Mouse (Mus musculus) T-helper 2 cell (primary cell): ENCODE data around the gene Mok.

Experiments
- in situ Hi-C: fragments of 300-600 bp; cut with MboI, MseI; formaldehyde crosslinking; loops from one replicate; pipeline ENCODE4 v1.15.1; 2025; ENCODE audit warnings: high pct_unique_total_duplicates

Mok gene

DNA sequence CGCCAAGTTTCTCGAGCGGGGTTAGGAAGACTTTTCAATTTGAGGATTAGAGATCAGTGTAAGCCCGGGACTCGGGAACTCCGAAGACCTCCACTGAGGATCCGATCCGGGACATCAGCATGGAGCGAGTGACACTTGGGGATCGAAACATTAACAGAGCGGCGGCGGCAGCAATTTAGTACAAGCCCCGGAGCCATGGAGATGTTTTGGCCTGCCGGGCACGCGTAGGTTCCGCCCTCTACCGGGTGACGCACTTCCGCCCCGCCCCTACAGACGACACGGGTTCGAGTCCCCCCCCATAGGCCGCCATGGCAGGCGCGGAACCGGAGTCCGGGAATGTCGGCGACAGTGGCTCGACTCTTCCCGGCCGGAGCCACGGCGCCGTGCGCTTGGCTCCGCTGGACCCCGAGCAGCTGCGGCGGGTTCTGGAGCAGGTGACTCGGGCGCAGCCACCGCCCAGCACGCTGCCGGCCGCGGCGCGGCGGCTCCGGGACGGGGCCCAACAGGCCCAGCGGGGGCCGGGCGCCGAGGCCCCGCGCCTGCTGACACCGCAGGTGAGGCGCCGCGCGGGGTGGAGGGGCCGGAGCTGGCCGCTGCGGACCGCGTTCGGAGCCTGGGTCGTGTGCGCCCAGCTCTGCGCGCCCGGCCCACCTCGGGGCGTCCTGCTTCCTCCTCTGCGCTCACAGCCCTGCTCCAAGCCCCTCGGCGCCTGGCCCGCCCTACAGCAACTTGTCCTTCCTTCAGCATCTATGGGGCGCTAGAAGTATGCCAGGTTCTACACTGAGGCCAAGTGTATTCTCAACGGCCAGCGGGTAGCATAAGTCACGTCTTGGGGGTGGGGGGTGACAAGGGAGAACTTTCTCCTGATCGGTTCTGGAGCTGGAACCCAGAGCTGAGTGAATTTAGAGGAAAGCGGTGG, 9.5 kb upstream of the Mok start, which contains the start of gene Zfp839:
Gene Zfp839, plus strand, starts transcription at position 244 of the 919 bp plus-strand sequence.
- in situ Hi-C loops = no loop called here

DNA sequence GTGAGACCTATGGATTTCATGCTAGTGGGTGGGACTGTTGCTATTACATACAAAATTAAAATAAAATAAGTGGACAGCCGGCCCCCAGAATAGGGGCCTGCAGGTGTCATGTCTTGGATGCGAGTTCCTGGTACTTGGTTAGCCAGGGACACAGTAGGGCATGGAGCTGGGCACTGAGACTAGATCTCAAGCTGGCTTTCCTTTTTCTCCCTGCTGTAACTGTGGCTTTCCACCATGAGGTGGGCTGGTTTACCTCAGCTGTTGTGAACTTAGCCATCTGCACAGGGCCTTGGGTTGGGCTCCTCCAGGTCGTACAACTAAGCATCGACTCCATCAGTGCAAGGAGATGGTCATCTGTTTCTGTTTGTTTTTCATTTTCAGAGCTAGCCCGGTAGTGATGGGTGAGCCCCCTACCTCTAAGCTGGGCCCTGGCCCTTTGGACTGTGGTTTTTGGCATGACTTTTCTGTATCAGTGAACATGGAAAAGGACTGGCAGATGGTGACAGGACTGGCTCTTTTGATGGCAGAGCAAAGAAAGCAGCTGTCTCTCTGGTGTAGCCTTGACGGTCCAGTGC, 5.5 kb upstream of the Mok start:
- in situ Hi-C loops = no loop called here

DNA sequence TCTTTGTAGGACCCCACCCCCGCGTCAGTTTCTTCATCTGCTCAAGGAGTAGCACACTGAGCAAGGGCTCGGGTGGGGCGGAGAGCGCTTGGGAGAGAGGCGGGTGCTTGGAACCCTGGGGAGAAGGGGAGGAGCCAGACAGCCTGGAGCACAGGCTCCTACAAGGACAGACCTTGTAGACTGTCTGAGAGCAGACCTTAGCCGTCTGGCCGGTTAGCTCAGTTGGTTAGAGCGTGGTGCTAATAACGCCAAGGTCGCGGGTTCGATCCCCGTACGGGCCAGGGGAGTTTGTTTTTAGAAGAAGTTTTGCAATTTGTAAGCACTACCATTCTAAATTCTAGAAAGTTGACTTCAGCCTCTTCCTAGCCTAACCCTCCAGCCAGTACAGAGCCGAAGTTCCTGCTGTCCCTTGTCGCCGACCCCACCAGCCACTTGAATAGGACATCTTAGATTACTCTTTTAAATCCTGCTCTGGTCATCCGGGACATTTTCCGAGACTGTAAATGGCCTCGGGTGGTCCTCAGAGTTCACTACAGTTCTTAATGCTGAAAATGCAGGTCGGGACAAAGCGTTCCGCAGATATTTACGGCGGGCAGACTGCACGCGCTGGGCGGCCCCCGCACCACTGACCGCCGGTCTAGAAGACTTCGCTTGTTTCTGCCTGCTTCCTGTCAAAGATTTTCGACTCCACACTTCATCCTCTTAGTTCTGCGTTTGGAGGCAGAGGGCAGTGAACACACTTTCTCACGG, 4.6 kb upstream of the Mok start:
- in situ Hi-C loops = no loop called here

DNA sequence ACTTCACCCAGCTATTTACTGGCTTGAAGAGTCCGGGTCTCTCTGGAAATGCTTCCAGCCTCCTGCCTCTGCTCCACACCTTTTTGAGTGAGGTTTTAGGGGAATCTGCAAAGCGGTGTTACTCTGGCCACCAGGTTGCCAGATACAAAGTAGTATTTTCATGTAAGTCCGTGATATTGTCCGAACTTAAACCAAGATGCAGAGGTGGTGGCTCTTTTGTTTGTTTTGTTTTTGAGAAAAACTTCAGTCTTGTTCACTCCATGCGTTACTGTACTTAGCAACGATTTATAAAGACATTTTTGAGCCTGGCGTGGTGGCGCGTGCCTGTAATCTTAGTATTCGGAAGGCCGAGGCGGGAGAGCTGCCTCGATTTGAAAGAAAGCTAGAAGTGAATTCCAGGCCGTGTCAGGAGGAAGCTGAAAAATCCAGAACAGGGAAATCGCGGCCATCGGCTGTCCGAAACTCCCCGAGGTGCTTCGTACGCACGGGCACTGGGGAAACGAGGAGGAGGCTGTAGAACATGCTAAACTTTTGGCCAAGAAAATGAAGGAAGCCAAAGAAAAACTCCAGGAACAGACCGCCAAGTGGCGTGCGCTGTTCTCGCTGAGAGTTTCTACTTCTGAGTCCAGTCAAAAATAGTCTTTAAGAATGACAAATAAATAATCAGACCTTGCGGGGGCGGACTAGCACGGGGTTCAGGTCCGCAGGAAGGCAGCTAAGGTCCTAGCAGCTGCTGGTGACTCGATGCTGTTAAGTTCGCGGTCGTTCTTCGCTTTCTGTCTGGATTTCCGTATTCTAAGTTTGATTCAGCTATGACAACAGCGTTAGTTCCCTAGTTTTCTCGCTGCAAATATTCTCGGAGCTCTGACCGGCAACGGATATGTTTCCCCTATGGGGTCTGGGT, 3.7 kb upstream of the Mok start:
- in situ Hi-C loops = loop anchor here (5.0 kb wide), 1 partner anchor 242 kb away; the partner anchor contains the start of gene Dync1h1

DNA sequence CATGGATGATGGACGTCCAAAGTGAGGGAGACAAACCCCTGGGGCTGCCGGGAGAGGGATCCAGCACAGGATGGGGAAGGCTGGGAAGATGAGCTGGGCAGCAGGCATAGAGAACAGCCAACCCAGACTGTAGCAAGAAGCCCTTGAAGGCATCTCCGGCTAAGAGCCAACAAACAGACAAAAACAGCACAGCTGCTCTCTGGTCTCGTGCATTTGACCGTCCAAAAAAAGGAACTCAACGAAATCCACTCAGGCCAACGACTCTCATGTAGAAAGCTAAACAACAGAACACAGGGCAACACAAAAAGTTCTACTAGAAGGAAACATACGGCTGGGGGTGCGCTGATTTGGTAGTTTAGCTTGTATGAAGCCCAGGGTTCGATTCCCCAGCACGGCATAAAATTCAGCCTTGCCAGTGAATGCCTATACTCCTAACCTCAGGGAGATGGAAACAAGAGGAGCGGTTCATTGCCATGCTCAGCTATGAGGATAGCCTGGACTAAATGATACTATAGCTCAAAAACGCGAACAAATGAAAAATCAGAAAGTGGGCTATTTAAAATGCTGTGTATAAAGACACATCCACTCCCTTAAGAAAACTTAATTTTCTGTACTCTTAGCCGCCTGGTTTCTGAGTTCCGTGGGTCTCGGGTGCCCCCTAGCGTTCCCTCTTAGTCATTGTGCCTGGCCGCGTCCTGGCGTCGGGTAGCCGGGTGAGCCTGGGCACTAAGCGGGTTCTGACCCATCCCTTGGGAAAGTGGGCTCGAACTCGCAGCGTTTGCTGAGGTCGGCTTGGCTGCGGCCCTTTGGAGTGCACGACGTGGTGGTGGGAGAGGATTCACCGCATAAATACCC, 2.7 kb upstream of the Mok start:
- in situ Hi-C loops = loop anchor here (5.0 kb wide), 1 partner anchor 241 kb away; the partner anchor contains the start of gene Dync1h1

DNA sequence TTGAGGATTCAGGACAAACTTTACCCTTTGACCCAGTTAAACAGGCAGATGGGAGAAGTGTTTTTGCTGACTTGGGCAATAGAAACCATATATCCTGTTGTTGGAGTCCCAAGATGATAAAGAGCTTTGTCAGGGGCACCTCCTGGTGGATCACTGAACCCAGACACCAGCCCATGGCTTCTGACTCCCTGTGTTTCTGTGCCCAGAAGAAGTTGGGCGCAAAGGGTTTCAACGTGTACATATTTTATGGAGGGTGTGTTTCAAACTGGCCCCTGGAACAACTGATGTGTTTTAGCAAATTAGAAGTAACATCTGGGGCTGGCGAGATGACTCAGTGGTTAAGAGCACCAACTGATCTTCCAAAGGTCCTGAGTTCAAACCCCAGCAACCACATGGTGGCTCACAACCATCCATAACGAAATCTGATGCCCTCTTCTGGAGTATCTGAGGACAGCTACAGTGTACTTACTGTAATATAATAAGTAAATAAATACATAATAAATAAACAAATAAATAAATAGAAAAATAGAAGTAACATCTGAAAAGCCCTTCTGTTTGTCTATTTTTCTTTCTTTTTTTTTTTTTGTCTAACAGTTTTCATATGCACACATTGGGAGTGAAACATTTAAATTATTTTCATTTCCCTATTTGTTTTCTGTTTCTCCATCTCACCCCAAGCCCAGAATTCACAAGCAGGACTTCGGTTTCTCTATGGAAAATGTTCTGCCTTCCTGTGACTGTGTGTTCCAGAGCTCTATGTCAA, 1.2 kb upstream of the Mok start:
- in situ Hi-C loops = loop anchor here (5.0 kb wide), 1 partner anchor 240 kb away; the partner anchor contains the start of gene Dync1h1

DNA sequence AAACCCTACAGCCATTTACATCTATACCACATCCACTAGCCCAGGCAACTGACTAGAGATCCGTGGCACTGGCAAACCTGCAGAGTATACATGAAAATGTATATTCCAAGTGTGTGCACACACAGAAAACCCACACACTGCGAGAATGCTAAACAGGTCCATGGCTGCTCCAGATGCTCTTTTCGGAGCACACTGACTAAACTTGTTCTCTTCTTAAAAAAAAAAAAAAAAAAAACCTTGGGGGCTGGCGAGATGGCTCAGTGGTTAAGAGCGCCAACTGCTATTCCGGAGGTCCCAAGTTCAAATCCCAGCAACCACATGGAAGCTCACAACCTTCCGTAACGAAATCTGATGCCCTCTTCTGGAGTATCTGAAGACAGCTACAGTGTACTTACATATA, 2.9 kb downstream of the Mok start:
- in situ Hi-C loops = loop anchor here (10.0 kb wide), 1 partner anchor 133 kb away; the partner anchor contains the start of gene Hsp90aa1

DNA sequence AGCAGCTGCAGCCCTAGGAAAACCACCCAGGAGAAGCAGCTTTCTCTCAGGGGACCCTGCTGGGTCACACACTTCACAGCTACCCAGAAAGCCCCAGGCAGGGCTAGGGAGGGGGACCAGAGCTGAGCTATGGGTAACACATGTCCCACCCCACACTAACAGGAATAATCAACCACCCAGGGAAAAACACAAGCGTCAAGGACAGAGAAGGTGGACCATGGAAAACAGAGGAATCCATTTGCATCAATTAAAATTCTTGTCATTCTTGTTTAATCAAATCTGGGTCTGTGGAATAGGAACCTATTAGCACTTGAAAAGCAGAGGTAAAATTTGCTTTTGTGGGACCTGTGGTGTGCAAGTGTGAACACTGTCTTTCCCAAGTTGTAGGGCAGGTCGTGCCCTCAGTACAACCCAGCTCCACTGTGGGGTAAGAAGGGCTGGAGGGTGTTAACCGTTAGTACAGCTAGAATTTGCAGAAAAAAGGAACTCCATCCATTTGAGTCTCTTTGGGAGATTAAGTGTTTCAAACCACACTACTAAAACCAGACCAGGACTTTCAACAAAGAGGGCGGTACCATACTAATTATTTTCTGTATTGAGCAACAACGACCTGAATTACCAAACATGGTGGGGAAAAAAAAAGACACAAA, 3.4 kb downstream of the Mok start:
- in situ Hi-C loops = loop anchor here (10.0 kb wide), 1 partner anchor 133 kb away; the partner anchor contains the start of gene Hsp90aa1

DNA sequence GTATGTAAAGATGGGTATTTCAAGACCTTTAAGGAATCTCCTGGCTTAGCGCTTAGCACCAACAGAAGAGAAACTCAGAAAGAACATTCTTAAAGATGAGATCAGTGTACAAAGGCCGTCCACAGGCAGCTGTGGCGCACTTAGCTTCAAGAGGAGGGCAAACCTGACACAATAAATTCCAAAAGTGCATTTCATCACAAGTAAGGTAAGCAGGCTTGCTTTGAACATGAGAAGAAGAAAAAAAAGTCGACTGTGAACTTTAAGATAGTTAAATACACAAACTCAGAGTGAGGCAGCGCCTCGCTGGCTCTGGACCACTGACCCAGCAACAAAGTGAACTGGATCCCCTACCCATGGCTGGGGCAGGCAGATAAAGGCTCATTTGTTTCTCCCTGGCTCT, 4.0 kb downstream of the Mok start:
- in situ Hi-C loops = loop anchor here (10.0 kb wide), 1 partner anchor 132 kb away; the partner anchor contains the start of gene Hsp90aa1

DNA sequence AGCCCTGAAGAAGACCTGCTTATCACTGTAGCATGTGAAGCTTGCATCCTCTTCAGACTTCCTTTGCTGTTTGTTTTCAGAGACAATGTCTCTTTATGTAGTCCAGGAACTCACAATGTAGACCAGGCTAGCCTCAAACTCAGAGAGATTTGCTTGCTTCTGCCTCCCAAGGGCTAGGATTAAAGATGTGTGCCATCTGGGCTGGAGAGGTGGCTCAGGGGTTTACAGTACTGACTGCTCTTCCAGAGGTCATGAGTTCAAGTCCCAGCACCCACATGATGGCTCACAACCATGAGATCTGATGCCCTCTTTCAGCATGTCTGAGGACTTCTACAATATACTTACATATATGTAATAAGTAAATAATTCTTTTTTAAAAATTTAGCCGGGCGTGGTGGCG, 5.6 kb downstream of the Mok start:
- in situ Hi-C loops = loop anchor here (10.0 kb wide), 1 partner anchor 130 kb away; the partner anchor contains the start of gene Hsp90aa1

DNA sequence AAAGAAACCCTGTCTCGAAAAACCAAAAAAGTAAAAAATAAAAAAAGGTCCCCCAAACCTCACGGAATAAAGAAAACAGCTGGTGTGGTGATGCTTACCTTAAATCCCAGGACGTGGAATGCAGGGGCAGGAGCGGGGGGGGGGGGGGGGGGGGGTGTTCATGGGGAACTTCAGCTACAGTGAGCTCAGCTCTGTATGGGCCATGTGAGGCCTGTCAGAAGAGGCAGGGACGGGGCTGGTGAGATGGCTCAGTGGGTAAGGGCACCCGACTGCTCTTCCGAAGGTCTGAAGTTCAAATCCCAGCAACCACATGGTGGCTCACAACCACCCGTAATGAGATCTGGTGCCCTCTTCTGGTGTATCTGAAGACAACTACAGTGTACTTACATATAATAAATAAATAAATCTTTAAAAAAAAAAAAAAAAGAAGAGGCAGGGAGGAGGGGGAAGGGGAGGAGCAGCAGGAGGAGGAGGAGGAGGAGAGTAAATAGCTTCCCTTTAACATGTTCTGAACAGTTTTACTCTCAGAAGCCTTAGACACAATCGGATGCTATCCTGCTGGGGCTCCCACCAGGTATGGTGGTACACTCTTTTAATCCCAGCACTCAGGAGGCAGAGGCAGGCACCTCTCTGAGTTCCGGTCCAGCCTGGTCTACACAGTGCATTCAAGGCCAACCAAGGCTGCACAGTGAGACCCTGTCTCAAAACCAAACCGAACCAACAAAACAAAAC, 10.3 kb downstream of the Mok start:
- in situ Hi-C loops = loop anchor here (10.0 kb wide), 1 partner anchor 126 kb away; the partner anchor contains the start of gene Hsp90aa1

DNA sequence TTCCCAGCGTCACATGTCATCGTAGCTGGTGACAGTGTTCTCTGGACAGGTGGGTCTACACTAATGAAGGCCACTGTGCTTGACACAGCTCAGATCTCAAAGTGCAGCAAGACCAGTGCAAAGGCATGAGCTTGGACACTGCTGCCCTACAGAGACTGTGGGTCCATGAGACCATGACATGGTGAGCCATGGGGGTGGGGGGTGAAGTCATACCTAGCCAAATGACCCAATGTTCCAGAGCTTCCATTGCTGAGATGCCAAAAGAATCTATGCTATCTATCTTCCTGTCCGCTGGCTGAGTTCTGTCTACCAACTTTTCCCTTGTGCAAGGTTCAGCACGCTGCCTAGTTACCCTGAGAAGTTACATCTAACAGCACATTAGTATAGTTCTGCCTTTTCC, 11.8 kb downstream of the Mok start:
- in situ Hi-C loops = loop anchor here (10.0 kb wide), 1 partner anchor 414 kb away; no protein-coding TSS in a partner anchor

DNA sequence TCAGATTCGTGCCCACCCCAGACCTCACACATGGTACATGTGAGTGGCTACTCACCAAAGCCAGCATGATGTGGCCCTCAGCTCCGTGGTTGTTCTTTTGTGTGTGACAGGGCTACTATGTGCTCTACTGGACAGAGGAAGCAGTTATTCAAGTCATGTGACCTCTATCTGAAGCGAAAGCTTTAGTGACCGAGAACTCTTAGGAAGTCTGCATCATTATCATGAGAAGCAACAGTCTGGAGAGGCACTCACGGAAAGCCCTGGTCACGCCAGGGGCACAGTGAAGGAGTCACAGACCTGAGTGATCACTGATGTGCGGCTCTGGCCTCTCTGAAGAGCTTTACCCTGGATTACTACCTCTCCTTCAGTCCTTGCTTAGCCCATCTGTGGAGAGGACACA, 18.4 kb downstream of the Mok start:
- in situ Hi-C loops = loop anchor here (10.0 kb wide), 1 partner anchor 408 kb away; no protein-coding TSS in a partner anchor

DNA sequence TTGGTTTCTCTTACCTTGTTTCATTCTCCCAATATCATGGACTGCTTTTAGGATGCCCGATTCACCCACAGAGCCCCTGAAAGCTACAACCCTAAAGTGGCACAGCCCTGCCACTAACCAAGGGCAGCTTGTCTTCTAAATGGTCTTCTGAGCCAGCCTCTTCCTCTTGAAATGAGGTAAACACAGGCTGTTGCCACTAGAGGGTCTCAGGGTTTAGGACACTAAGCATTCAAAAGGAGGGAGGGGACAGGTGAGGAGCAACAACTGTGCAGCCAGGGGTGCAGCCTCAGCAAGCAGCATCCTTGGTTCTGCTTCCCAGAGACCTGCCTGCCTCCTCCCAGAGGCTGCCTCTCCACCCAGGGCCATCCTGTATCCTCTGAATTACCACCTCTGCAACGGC, 19.0 kb downstream of the Mok start:
- in situ Hi-C loops = loop anchor here (10.0 kb wide), 1 partner anchor 407 kb away; no protein-coding TSS in a partner anchor

DNA sequence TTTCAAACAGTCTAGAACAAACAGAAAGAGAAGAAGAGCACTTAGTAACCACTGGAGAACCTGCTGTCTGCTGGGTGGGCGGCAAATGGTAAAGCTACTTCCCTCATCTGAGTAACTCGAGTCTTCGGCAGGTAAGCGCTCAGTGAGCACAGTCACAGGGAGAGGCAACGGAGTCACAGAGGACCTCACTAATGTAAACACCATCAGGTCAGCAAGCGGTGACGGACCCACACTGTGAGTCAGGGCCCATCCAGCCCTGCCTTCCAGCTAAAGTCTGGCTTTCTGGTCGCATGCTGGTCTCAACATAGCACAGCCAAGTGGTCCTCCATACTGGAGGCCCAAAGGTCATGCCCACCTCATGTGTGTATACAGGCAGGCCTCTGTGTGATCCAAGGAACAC, 21.4 kb downstream of the Mok start:
- in situ Hi-C loops = no loop called here

DNA sequence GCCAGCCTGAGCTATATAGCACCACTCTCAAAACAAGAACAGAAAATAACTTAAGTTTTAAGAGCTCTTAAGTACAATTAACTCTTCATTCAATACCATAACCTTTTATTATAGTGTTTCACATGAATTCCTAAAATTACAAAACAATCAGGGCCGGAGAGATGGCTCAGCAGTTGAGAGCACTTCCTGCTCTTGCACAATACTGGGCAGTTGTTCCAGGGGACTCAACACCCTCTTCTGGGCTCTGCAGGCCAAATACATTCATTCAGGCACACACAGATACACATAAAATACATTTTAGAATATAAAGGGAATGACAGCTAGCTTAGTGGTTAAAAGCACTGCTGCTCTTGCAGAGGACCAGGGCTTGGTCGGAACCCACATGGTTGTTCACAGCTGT, 23.9 kb downstream of the Mok start:
- in situ Hi-C loops = no loop called here

DNA sequence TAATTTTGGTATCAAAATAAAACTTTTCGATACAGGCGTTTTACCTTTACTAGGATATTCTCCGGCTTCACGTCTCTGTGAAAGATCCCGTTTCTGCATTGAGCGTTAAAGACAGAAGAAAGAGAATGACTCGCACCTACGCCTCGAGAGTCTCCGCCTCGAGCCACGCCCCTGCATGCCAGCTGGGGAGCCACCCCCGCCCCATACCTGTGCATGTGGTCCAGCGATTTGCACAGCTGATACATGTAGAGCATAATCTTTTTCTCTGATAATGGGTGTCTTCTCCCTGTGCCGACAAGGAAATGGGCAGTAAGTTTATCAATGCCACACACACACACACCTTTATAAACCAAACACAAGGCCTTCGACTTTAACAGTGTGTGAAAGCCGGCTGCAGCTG, 25.8 kb downstream of the Mok start:
- in situ Hi-C loops = no loop called here

DNA sequence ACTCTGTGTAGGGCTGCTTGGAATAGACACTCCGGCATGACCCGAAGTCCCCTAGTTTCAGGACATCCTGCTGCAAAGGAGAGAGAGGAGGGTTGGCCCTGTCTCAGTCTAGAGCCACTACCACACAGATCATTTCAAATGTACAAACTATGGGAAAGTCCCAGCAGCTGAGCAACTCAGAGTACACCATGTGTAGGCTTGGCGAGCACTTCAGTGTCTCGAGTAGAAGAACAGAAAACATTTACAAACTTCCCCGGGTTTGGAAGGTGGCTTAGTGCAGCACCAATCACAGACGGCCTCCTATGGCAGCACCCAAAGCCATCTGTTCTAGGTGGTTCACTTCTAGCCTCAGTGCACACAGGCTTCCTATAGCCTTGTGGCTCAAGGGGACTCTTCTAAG, 27.1 kb downstream of the Mok start:
- in situ Hi-C loops = no loop called here
